Mouse (Mus musculus): ENCODE measurements around the gene 9430097D07Rik. TPM values are rescaled to one million over a fixed set of nuclear protein-coding genes. Genes with fewer than 3 reads are reported as not detected.

Gene 9430097D07Rik
- polyA plus RNA-seq, 1 experiment, result not detected

DNA sequence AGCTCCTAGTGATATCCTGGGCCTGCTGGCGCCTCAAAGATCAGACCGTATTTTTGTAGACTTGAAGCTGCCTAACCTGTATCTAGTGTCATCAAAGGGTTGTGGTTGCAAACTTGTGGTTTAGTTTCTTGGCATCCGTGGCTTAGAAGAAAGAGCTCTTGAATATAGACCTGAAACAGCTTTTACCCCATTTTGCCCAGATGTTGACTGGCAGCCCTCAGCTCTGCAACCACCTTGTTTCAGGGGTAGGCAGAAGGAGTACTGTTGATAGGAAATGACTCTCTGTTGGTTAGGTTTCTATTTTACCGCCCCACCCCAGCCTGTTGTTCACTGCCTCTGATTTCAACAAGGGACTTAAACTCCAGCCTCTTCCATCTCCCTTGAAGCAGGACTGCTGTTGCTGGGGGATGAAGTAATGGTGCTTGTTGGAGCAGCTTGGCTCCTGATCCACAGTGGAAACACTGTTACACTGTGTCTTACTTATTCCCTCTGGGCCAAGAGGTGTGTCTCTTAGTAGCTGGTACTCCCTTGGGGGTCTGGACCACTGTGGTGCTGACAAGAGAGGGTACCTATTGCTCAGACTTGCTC is 33.4 kb downstream of the 9430097D07Rik start:
- WGBS, result 18% methylated on average over 4 of the region's 4 CpGs
- Histone ChIP-seq H3K4me3 (ENCODE audit: extremely low read depth, insufficient read depth, insufficient read length) (0 out of 2 replicates have a peak overlapping the region, but pooled peaks have one; percentile 2), H3K27ac (ENCODE audit: insufficient read depth, low read length) (peak overlapping the region; percentile 93), H3K36me3 (ENCODE audit: control insufficient read depth, insufficient read depth, low read length) (no peaks in the 10 kb centered on the region), H3K27me3 (ENCODE audit: control insufficient read depth, insufficient read depth, low read length) (no peaks in the 10 kb centered on the region), H3K4me1 (ENCODE audit: control insufficient read depth, insufficient read depth, insufficient read length) (peaks cover 38% of the 10 kb centered on the region)
- TF ChIP-seq CTCF (IDR thresholded peaks at IDR 0.05; ENCODE audit: extremely low read depth, insufficient read depth, insufficient read length, insufficient replicate concordance), result no peak
- TF ChIP-seq POLR2A (IDR thresholded peaks at IDR 0.05; ENCODE audit: low read depth, low read length), result no peak
- peak; percentile 27 to 70 for DNase-seq (ENCODE audit: low read depth in 1 of 2, low spot score in 2 of 2)

GRCm38 (mm10) chr2:32541333-32541908 is 34.1 kb downstream of the 9430097D07Rik start:
- DNase-seq (ENCODE audit: low read depth in 1 of 2, low spot score in 2 of 2), result no peak
- peaks cover 38% of the 10 kb centered on the region for H3K4me1 ChIP-seq (ENCODE audit: control insufficient read depth, insufficient read depth, insufficient read length)
- H3K27ac ChIP-seq (ENCODE audit: insufficient read depth, low read length), result peak overlapping the region; percentile 93
- 77% methylated on average over 2 of the region's 2 CpGs for WGBS
- H3K4me3 ChIP-seq (ENCODE audit: extremely low read depth, insufficient read depth, insufficient read length), result no peak overlapping the region; the same call in 1 of the 2 replicates
- H3K27me3 ChIP-seq (ENCODE audit: control insufficient read depth, insufficient read depth, low read length), result no peaks in the 10 kb centered on the region
- TF ChIP-seq CTCF (IDR thresholded peaks at IDR 0.05; ENCODE audit: extremely low read depth, insufficient read depth, insufficient read length, insufficient replicate concordance) (no peak), POLR2A (IDR thresholded peaks at IDR 0.05; ENCODE audit: low read depth, low read length) (no peak)
- H3K36me3 ChIP-seq (ENCODE audit: control insufficient read depth, insufficient read depth, low read length), result no peaks in the 10 kb centered on the region

DNA sequence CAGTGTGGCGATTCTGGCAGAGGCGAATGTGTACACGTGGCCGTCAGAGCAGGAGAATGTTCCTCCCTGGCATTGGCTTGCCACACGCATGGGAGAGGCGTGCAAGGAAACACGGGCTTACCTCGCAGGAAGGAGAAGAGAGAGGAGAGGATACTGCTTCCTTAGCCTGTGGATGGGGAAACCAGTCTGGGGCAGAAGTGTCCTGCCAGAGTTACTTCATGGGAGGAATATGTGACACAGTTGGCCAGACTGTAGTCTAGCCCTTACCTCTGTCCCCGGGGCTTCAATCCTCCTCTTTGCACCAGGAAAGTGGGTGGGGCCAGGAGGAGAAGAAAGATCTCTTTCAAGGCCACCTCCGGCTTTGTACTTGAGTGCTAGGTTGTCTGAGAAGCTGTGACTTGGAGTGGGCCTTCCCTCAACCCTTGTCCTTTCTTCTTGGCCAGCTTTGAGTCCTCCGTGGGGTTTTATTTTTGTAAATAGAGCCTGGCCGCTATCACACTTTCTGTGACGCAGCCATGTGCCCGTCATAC is 36.0 kb downstream of the 9430097D07Rik start:
- peaks cover 36% of the 10 kb centered on the region for H3K4me1 ChIP-seq (ENCODE audit: control insufficient read depth, insufficient read depth, insufficient read length)
- no peak for TF ChIP-seq POLR2A (IDR thresholded peaks at IDR 0.05; ENCODE audit: low read depth, low read length)
- no peak for TF ChIP-seq CTCF (IDR thresholded peaks at IDR 0.05; ENCODE audit: extremely low read depth, insufficient read depth, insufficient read length, insufficient replicate concordance)
- 0 out of 2 replicates have a peak overlapping the region, but pooled peaks have one; percentile 3 for H3K27ac ChIP-seq (ENCODE audit: insufficient read depth, low read length)
- H3K27me3 ChIP-seq (ENCODE audit: control insufficient read depth, insufficient read depth, low read length), result no peaks in the 10 kb centered on the region
- WGBS, result 72% methylated on average over 14 of the region's 14 CpGs
- no peak overlapping the region for H3K4me3 ChIP-seq (ENCODE audit: extremely low read depth, insufficient read depth, insufficient read length)
- H3K36me3 ChIP-seq (ENCODE audit: control insufficient read depth, insufficient read depth, low read length), result no peaks in the 10 kb centered on the region
- DNase-seq (ENCODE audit: low read depth in 1 of 2, low spot score in 2 of 2), result no peak

- TF ChIP-seq POLR2A (IDR thresholded peaks at IDR 0.05; ENCODE audit: low read depth, low read length) (no peak), CTCF (IDR thresholded peaks at IDR 0.05; ENCODE audit: extremely low read depth, insufficient read depth, insufficient read length, insufficient replicate concordance) (no peak)
- H3K4me3 ChIP-seq (ENCODE audit: extremely low read depth, insufficient read depth, insufficient read length), result peak overlapping the region; percentile 93; the same call in 1 of the 2 replicates
- H3K27ac ChIP-seq (ENCODE audit: insufficient read depth, low read length), result peak overlapping the region; percentile 99; the same call in 1 of the 2 replicates
- H3K36me3 ChIP-seq (ENCODE audit: control insufficient read depth, insufficient read depth, low read length), result no peaks in the 10 kb centered on the region
- WGBS, result 63% methylated on average over 4 of the region's 4 CpGs
- H3K27me3 ChIP-seq (ENCODE audit: control insufficient read depth, insufficient read depth, low read length), result no peaks in the 10 kb centered on the region
- H3K4me1 ChIP-seq (ENCODE audit: control insufficient read depth, insufficient read depth, insufficient read length), result peaks cover 36% of the 10 kb centered on the region
- DNase-seq (ENCODE audit: low read depth in 1 of 2, low spot score in 2 of 2), result no peak
Observed at GRCm38 (mm10) chr2:32538461-32538860, 37.0 kb downstream of the 9430097D07Rik start.

GRCm38 (mm10) chr2:32537941-32538340 is 37.5 kb downstream of the 9430097D07Rik start:
- Histone ChIP-seq H3K4me1 (ENCODE audit: control insufficient read depth, insufficient read depth, insufficient read length) (peaks cover 31% of the 10 kb centered on the region), H3K36me3 (ENCODE audit: control insufficient read depth, insufficient read depth, low read length) (no peaks in the 10 kb centered on the region), H3K27ac (ENCODE audit: insufficient read depth, low read length) (peak overlapping the region; percentile 99), H3K4me3 (ENCODE audit: extremely low read depth, insufficient read depth, insufficient read length) (peak overlapping the region; percentile 93; the same call in 1 of the 2 replicates), H3K27me3 (ENCODE audit: control insufficient read depth, insufficient read depth, low read length) (no peaks in the 10 kb centered on the region)
- no peak for DNase-seq (ENCODE audit: low read depth in 1 of 2, low spot score in 2 of 2)
- 80% methylated on average over 5 of the region's 5 CpGs for WGBS
- no peak for TF ChIP-seq CTCF (IDR thresholded peaks at IDR 0.05; ENCODE audit: extremely low read depth, insufficient read depth, insufficient read length, insufficient replicate concordance)
- TF ChIP-seq POLR2A (IDR thresholded peaks at IDR 0.05; ENCODE audit: low read depth, low read length), result no peak

- Histone ChIP-seq H3K36me3 (ENCODE audit: control insufficient read depth, insufficient read depth, low read length) (no peaks in the 10 kb centered on the region), H3K27me3 (ENCODE audit: control insufficient read depth, insufficient read depth, low read length) (no peaks in the 10 kb centered on the region), H3K27ac (ENCODE audit: insufficient read depth, low read length) (peak overlapping the region; percentile 99), H3K4me3 (ENCODE audit: extremely low read depth, insufficient read depth, insufficient read length) (peak overlapping the region; percentile 93), H3K4me1 (ENCODE audit: control insufficient read depth, insufficient read depth, insufficient read length) (peaks cover 28% of the 10 kb centered on the region)
- TF ChIP-seq CTCF (IDR thresholded peaks at IDR 0.05; ENCODE audit: extremely low read depth, insufficient read depth, insufficient read length, insufficient replicate concordance) (no peak), POLR2A (IDR thresholded peaks at IDR 0.05; ENCODE audit: low read depth, low read length) (peak; percentile 36; the same call in 1 of the 2 replicates)
- 7% methylated on average over 9 of the region's 9 CpGs for WGBS
- DNase-seq (ENCODE audit: low read depth in 1 of 2, low spot score in 2 of 2), result peak in 1 of 2 experiments; percentile 35
Observed at GRCm38 (mm10) chr2:32537360-32537905, 38.1 kb downstream of the 9430097D07Rik start.

Measured in spleen, adult 2 months (tissue).